8 mouse cellular contexts compared by ENCODE assay signal in genomic region chr19:41317315-41318095, GRCm38 (mm10). TPM values are rescaled to one million over a fixed set of nuclear protein-coding genes. Genes with fewer than 3 reads are reported as not detected.
A peak's percentile ranks its signal among the peaks of the same experiment; 100 is the strongest.
DNase-seq lines count a peak whose midpoint lies in the region; ATAC-seq and TF ChIP-seq lines count a peak whose summit lies in the region.

No protein-coding gene starts in this region.

- WGBS in hindbrain, postnatal 0 days = 21% methylated on average over 11 of the region's 11 CpGs

- no peaks in the 10 kb centered on the region for H3K27me3 ChIP-seq in hindbrain, postnatal 0 days (ENCODE audit: insufficient read depth, low read length)

- H3K4me2 ChIP-seq in hindbrain, postnatal 0 days (ENCODE audit: low read depth, low read length) = no peak overlapping the region

- H3K36me3 ChIP-seq in hindbrain, postnatal 0 days (ENCODE audit: insufficient read depth, low read length) = no peaks in the 10 kb centered on the region

- TF ChIP-seq CTCF in hindbrain, postnatal 0 days (IDR thresholded peaks at IDR 0.05; ENCODE audit: low read depth) = peak; percentile 88

- no peak overlapping the region for H3K27ac ChIP-seq in hindbrain, postnatal 0 days

- intact Hi-C loops in heart, postnatal 36 days (cut with DNase I) = loop anchor here (5.0 to 10.0 kb wide), 5 partner anchors 70 to 445 kb away; partner anchors contain the start of genes Lcor and Pik3ap1
- intact Hi-C loops in left cerebral cortex, postnatal 4 days (cut with DNase I) = loop anchor here (2.0 to 10.0 kb wide), 2 partner anchors 165 to 287 kb away; partner anchors contain the start of gene Lcor

- DNase-seq in heart, postnatal 36 days = peak; percentile 26 to 35
- no peak for DNase-seq in heart, adult 8-10 months (ENCODE audit: low spot score)
- DNase-seq in R1 (ENCODE audit: low read depth, low spot score) = peak; percentile 71
- DNase-seq in embryo, embryonic 10.5 days (ENCODE audit: low spot score) = peak; percentile 77
- DNase-seq in hindbrain, postnatal 0 days (ENCODE audit: low spot score) = peak; percentile 87
- peak; percentile 51 for DNase-seq in left cerebral cortex, postnatal 4 days
- peak; percentile 78 for DNase-seq in naive thymus-derived CD4-positive, alpha-beta T cell, adult 2 months (ENCODE audit: low read depth)
- peak; percentile 38 for DNase-seq in thymus, postnatal 36 days

- H3K4me3 ChIP-seq in hindbrain, postnatal 0 days (ENCODE audit: low read length) = no peak overlapping the region

- no peaks in the 10 kb centered on the region for H3K4me1 ChIP-seq in hindbrain, postnatal 0 days (ENCODE audit: insufficient read depth, low read length)

- no peaks in the 10 kb centered on the region for H3K9me3 ChIP-seq in hindbrain, postnatal 0 days (ENCODE audit: low read length)

- H3K9ac ChIP-seq in hindbrain, postnatal 0 days (replicated peaks; ENCODE audit: low read length) = no peak overlapping the region

- ATAC-seq in hindbrain, postnatal 0 days = peak; percentile 81

RNA-seq across cellular contexts. Expression of gene Tm9sf3, which starts 53.7 kb away (rescaled TPM):
- total RNA-seq in heart, postnatal 36 days (2021) = 10 to 100 TPM; 73.5 to 75.7 TPM
- 10 to 100 TPM; 65.2 to 73.0 (median 67.7) TPM for total RNA-seq in heart, adult 8-10 months (2022)
- 99.0 and 108 TPM in 2 replicates for total RNA-seq in hindbrain, postnatal 0 days (2014; rRNA removed)
- polyA plus RNA-seq in hindbrain, postnatal 0 days (2015; fragmentation: Nextera tagmentation; extraction: Ambion mirVana) = 67.4 and 68.1 TPM in 2 replicates
- 100 to 1,000 TPM; 126 to 130 TPM for total RNA-seq in left cerebral cortex, postnatal 4 days (2021)
